Mouse (Mus musculus): ENCODE results near the gene Snx17.
A peak's percentile ranks its signal among the peaks of the same experiment; 100 is the strongest.
"Not testable (repeated sequence)": the region's sequence is repeated elsewhere in the genome, so short reads cannot be mapped to it uniquely, and the experiment has no call there.

Gene Snx17

DNA sequence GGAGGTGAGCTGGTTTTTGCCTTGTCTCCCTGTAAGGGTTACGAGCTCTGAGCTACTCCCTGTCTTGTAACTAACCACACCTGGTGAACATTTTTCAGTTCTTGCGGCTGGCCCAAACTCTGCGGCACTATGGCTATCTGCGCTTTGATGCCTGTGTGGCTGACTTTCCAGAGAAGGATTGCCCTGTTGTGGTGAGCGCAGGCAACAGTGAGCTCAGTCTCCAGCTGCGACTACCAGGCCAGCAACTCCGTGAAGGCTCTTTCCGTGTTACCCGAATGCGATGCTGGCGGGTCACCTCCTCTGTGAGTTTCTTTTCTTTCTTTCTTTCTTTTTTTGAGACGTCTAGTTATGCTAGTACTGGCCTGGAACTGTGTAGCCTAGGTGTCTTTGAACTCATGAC is 4.0 kb downstream of the Snx17 start:
- no peak for DNase-seq

DNA sequence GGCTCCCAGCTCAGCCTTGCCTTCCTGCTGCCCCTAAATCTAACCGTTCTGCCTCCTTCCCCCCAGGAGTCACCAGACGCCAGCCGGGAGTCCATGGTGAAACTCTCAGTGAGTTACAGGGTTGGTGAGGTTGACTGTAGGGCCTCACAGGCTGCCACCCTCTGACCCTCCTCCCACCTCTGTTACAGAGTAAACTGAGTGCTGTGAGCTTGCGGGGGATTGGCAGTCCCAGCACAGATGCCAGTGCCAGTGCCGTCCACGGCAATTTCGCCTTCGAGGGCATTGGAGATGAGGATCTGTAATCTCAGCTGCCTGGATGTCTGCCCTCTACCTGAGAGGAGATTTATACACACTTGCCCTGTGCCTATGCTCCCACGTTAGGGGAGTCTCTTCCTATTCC is 5.1 kb downstream of the Snx17 start:
- no peak for DNase-seq

DNA sequence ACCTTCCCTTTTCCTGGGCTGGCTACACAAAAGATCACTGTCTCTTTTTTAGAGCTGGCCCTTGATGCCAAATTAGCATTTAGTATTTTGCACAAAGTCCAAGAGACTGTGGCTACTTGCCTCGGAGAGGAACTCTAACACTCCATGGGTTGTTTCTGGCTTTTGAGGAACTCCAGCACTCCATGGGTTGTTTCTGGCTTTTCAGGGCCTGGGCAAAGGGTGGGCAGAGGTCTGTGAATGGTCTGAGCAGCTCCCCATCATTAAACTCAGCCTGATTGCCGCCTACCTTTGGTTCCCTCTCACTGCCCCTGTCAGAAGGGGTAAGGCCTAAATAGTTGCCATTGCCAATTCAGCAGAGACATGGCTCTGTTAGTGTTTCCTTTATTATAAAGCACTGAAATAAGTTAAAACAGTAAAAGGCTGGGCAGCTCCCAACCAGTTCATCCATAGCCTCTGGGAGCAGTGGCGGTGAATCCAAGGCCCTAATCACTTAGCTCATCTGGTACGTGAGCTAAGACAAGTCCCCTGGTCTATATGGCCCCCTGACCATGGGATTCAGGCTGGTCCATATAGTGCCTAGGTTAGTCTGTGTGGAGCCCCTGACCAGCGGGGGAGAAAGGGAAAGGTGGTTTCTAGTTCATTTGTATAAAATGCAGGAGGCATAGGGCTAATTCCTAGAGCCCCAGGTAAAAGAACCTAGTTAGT is 5.7 kb downstream of the Snx17 start:
- no peak for DNase-seq

DNA sequence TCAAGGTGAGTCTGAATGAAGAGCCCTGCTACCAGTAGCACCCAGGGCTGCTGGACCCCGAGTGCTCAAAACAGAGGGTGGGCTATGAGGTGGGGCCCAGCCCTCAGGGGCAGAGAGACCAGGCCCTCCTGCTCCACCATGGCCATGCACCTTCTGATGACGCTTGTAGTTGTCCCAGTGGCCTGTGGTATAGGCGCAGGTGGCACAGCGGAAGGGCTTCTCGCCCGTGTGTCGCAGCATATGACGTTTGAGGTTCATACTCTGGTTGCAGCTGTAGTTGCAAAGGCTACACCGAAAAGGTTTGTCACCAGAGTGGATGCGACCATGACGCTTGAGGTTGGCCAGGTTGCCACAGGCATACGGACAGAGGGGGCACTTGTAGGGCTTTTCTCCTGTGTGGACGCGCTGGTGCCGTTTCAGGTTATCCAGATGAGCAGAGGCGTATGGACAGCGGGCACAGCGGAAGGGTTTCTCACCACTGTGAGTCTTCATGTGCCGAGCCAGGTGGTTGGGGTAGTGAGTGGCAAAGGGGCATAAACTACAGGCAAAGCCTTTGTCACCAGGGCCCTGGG is 6.4 kb downstream of the Snx17 start:
- no peak for DNase-seq

DNA sequence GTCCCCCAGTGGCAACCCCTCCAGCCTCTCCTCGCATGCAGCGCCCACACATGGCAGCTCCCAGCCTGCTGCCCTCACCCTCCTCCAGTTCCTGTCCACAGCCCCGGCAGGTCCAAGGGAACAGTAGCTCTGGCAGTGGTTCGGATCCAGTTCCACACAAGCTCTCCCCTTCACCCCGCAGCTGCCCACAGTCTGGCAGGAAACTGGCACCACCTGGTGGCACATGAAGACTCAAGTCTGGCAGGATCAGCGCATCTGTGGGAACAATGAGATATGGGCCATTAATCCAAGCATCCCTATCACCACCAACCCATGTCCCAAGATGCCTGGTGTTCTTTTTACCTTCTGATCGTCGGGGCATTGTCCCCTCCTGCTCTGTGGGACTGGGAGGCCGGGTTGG is 6.9 kb downstream of the Snx17 start:
- peak; percentile 47 to 54 for DNase-seq

DNA sequence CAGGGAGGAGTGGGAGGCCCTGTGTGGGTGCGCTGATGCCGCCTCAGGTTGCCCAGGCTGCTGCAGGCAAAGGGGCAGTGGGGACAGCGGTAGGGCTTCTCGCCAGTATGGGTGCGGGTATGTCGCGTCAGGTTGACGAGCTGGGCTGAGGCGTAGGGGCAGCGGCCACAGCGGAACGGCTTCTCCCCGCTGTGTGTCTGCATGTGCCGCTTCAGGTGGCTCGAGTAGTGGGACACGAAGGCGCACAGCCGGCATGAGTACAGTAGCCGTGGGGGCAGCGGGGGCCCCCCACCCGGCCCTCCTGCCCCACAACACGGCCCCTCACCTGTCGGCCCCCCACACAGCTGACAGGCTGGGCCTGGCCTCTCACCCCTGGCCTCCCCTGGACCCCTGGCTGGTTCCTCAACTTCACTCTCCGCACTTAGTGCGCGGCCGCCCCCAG is 7.3 kb downstream of the Snx17 start:
- DNase-seq, result peak; percentile 42 to 46

DNA sequence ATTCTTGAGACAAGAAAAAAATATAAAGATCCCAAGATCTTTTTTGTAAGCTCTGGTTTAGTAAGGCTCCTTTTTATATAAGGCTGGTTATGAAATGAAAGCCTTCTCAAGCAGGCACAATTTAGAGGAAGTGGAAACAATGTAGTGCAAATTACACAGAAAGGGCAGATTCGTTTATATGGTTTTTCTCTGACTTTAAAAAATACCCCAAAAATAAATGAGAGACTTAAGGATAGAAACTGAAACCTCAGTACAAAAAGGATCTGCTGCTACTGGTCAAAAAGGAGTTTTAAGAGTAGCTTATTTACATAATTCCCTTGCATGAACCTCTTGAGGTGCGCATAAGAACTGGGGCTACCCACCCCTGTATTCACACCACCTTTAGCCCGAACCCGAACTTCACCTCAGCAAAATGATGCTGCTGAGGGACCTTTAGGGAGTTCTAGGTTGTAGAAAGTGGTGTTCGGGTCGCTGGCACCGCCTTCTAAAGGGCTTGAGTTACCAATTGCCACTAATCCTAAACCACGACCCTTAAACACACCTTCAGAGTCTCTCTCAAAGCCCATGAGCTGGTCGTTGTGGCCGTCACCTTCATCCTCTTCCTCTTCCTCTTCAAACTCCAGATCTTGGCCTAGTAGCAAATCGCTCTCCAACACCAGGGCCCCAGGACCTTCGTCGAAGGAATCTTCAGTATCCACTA is 8.2 kb downstream of the Snx17 start:
- no peak for DNase-seq

DNA sequence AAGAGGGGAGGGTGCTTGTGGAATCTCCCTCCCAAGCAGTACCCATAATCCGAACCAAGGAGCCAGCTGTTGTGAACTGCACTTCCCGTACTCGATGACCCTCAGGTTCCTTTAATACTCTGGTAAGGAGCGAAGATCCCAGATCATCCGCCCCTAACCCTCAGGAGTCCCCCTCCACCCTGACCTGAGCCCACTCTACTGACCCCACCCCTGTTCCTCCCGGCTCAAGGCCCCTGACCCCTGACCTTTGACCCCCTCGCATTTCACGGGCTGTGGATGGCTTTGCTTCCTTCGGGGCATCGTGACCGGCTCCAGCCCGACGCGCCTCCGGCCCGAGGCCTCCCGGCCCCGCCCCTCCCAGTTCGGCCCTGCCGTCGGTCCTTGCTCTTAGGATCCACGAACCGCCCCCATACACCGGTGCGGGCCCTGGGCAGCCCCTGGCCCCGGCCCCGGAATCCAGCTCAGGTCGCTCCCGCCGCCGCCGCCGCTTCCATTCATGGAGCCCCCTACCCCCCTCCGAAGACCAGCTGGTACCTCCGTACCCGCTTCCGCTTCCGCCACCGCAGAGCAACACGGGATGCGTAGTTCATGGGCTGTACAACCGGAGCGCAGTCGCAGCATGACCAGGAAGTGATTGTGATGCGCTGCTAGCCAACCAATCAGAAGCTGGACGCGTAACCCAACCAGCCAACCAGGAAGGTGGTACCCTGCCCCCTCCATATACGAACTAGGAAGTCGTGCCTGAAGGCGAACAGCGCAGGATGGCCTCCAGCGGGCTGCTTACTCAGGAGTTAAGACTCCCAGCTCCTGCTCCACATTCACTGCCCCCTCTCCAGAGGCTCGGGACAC is 8.9 kb downstream of the Snx17 start, which contains the start of gene Zfp513:
TSS of gene Zfp513 (minus strand) at position 562 of the 849 bp plus-strand sequence.
- DNase-seq, result peak; percentile 95 to 97

DNA sequence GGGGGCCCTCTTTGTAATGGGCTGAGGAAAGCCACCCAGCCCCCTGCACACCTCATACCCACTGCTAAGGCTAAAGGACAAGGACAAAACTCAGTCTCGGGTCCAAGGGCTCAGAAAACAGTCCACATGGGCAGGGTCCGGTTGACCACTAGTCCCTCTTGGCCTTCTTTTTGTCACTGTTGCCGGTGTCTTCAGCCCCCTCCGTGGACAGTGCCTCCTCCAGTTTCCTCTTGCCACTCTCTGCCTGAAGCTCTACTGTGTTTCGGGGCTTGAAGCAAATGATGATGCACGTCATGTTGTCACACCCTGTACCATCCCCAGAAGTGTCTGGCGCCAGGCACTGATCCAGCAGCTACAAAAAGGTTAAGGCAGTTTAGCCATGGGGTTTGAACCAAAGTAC is 9.9 kb downstream of the Snx17 start:
- DNase-seq, result no peak

DNA sequence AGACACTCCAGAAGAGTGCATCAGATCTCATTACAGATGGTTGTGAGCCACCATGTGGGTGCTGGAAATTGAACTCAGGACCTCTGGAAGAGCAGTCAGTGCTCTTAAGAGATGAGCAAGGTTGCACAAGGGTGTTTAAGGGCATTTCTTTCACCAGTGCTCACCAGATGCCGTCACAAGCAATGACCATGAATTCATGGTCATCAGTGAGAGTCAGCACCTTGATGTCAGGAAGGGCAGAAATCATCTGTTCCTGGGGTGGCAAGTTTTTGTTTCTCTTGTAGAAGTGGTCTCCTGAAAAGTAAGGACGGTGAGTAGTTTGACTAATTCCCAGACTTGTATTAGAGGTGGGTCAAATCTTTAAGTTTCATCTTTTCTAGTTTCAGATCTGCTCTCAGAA is 10.8 kb downstream of the Snx17 start:
- DNase-seq, result no peak

DNA sequence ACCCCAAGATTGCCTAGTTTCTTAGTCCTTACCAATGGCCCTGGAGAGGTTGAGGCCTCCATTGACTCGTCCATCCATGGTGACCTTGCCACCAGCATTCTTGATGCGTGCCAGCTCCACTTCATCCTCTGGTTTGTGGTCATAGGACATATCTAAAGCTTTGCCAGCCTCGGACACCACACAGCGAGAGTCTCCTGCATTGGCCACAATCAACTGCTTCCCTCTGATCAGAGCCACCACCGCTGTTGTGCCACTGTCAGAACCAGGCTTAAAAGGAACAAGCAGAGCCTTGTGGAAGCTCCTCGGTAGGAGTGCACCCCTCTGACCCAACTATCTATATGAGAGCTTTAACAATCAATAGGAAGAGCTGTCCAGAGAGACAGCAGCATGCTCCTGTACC is 11.4 kb downstream of the Snx17 start:
- no peak for DNase-seq

DNA sequence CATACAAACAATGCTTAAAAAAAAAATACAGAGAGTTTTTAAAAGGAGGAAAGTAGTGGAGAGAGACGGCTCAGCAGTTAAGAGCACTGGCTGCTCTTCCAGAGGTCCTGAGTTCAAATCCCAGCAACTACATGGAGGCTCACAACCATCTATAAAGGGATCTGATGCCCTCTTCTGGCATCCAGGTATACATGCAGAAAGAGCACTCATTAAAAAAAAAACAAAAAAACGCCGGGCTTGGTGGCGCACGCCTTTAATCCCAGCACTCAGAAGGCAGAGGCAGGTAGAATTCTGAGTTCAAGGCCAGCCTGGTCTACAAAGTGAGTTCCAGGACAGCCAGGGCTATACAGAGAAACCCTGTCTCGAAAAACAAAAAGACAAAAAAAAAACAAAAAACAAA is 23.5 kb downstream of the Snx17 start:
- not testable (repeated sequence) for DNase-seq

DNA sequence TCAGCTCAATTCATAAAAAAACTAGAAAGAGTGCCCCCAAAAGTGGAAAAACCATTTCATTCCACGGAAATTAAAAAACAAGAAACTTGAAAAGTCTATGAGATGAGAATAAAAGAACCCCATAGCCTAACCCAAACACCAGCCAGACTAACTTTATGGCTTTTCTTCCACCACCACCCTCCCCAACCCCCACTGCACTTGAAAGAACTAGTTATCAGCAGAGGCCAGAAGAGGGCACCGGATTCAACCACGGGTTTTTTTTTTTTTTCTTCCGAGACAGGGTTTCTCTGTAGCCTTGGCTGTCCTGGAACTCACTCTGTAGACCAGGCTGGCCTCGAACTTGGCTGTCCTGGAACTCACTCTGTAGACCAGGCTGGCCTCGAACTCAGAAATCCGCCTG is 25.3 kb downstream of the Snx17 start:
- DNase-seq, result no peak

DNA sequence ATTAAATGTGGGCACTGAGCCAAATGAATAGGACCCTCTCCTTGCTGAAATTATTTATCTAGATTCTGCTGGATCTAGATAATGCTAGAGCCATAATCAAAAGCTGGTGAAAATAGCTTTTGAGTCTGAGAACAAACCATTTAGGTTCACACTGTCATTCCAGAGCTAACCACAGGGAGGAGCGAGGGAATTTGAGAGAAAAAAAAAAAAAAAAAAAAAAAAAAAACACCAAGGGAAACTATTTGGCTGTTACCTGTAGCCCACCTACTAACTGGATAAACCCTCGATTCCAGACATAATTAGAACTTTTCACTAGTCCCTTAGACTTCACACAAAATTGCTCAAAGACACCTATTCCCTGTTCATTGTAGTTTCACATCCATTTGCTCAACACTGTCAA is 26.0 kb downstream of the Snx17 start:
- DNase-seq, result peak; percentile 49 to 60

DNA sequence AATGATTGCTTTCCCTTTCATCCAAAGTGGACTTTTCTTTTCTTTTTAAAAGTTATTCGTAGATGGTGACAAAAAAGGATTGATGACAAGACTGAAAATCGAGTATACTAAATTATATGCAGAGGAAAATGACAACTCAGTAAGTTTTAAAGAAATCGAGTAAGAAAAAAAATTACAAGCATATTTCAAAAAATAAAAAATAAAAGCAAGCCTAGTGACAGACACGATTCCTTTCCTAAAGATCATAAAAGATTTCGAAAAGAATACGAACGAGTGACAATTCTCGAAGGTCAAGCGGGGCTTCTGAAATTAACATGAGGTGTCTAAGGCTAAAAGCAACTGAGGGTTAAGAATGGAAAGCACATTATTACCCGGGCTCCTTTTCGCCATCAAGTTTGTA is 26.4 kb downstream of the Snx17 start:
- no peak for DNase-seq

DNA sequence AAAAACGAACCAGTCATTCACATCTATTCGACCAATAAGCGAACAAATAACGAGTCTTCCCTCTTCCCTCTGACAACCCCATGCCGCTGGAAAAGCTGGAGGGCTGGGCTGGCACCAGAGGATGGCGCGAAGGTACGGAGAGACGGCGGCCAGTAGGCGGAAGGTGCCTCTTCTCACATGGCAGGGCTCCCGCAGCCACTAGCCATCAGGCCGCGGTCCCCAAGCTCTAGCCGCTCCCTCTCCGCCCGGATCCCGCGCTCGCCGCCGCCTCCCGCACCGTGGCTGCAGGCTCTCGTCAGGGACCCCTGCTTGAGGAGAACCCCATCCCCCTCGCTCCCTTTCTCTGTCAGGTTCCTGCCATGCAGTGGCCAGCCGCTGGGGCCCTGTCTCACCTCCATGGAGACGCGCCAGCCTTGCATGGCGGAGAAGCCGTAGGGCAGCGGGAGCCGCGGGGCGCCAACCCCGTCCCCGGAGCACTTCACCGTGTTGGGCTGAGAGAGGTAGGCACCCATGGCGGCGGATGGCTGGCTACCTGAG is 27.0 kb downstream of the Snx17 start:
- DNase-seq, result peak; percentile 77 to 81

DNA sequence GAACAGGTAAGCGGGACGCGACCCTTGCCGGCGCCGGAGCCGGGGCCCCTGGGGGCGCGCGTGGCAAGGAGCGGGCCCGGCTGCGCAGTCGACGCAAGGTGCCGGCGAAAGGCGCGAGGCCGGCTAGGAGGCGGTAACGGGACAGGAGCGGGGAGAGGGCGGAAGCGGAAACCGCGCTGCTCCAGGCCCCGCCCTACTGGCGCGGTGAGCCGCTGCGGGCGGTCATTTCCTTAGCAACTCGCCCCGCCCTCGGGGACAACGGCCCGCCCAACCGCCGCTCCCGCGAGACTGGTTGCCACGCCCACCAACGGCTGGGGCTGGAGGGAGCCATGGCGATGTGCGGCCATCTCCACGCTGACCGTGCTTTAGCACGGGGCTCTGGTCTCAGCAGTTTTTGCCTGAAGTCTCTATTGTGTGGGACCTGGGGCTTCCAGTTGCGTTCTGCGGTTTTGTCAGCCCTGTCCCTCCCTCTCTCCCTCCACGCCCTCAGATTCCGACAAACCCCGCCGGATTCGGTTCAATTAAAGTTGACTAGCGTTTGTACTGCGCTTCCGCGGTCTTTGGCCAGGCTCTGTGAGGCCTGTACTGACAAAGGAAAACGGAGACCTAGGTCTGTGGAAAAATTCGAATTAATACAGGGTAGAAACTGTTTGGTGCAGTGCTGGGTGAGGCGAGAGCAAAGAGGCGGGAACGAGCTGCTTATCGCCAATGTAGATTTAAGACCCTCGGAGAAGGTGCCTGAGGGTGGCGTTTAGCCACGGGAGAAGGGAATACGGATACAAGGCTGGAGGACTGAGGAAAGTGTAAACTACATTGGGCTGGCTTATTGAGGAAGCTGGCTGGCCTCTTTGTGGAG is 27.6 kb downstream of the Snx17 start, which contains the start of gene Ppm1g:
TSS of gene Ppm1g (minus strand) at position 240 of the 856 bp plus-strand sequence.
- peak; percentile 99 to 100 for DNase-seq

DNA sequence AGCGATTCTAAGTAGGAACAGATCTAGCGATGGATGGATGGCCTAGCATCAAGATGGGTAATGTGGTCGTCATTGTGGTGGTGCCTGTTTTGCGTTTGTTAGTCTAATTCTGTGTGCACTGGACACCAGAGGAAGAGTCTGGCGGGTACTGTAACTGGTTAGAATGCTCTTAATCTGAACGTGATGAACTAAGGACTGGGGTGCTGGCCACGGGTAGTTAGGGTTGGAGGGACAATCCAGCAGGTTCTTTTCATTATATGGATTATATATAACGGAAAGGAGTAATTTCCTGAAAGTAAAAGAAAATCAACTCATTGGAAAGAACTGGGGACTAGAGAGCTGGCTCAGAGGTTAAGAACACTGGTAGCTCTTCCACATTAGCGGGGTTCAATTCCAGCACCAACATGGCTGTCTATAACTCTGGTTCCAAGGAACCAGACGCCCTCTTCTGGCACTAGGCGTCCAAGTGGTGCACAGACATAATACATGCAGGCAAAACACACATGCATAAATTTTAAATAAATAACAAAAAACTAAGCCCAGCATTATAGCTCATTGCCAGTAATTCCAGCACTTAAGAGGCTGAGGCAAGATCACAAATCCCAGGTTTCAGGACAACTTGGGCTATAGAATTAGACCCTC is 28.4 kb downstream of the Snx17 start:
- peak; percentile 60 to 67 for DNase-seq

DNA sequence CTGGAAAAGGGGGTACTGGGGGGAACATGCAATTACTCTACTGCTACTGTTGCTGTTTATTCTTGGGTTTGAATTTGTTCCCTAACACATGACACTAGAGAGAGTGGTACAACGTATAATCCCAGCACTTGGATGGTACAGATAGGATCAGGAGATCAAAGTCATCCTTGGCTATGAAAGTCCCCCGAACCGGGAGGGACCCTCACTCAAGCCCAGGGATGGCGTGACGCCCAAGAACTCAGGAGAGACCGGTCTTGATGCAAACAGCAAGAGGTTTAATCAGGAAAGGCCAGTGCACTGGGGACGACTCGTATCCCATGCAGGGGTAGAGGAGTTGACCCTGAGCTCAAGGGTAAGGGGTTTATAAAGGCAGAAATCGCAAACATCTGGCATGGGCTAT is 29.7 kb downstream of the Snx17 start:
- DNase-seq, result peak; percentile 13 to 29

DNA sequence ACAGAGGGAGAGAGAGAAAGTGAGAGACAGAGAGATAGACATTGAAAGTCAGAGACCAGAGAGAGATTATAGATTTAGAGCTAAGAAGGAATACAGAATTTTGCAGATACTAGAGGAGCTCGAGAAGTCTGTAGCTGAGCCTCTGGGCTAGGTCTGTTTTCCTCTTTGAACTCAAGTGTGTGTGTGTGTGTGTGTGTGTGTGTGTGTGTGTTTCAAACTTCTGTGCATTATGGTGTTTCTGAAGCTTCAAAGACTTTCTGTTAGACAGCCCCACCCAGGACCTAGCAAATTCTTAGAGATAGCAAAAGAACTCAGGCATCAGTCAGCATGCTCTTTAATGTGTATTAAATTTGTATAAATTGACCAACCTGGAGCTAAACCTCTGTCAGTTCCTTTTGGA is 33.6 kb downstream of the Snx17 start:
- DNase-seq, result no peak

All from cerebellum, postnatal 10 days (tissue).